Mouse (Mus musculus) liver, embryonic 14.5 days (tissue): ENCODE results near the gene Usmg5.

ENCODE experiments used
- CTCF ChIP-seq: IDR thresholded peaks from 2 replicates; pipeline ENCODE4 v1.5.1; 2016; ENCODE audit warnings: antibody characterized with exemption, low read depth, control low read depth
- EP300 ChIP-seq: IDR thresholded peaks from 2 replicates; pipeline ENCODE4 v1.6.1; 2016; ENCODE audit warnings: antibody characterized with exemption, low read depth

DNA sequence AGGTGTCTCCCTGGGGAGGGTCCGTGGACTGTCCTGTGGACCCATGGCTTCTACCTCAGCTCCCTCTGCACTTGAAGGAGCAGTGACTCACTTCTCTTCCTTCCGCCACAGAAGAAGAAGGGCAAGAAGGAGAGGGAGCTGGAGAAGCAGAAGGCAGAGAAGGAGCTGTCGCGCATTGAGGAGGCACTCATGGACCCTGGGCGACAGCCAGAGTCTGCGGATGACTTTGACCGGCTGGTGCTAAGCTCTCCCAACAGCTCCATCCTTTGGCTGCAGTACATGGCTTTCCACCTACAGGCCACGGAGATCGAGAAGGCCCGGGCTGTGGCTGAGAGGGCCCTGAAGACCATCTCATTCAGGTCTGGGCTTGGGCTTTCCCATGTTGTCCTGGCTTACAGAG is 37.7 kb upstream of the Usmg5 start:
- TF ChIP-seq CTCF = no peak
- no peak for TF ChIP-seq EP300
